Mouse (Mus musculus): ENCODE data around the gene Sp8.

Sp8 gene

DNA sequence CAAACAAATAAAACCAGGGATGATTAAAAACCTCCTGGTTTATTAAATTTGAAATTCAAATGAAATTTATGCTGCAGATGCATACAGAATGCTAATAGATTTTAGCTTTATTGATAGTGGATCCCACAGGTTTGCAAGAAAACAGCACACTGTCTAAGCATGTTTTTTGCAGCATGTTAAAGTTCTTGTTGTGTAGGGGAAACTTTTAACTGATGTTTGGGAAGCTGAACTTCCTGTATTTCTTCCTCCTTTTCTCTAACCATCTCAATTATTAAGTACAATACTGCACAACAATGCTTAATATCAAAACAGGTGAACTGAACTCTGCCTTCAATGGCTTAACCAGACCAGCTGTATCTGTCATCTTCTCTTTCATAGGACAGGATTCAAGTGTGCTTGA, 2.0 kb upstream of the Sp8 start:
- Histone ChIP-seq H3K27me3 (ENCODE audit: control insufficient read depth, insufficient read depth, low read length, poor library complexity, severe bottlenecking) (no peaks in the 10 kb centered on the region; the same call in 1 of the 2 replicates), H3K36me3 (ENCODE audit: control insufficient read depth, insufficient read depth, low read length, poor library complexity, severe bottlenecking) (no peaks in the 10 kb centered on the region)
- no peak for DNase-seq (ENCODE audit: low read depth, low spot score)

DNA sequence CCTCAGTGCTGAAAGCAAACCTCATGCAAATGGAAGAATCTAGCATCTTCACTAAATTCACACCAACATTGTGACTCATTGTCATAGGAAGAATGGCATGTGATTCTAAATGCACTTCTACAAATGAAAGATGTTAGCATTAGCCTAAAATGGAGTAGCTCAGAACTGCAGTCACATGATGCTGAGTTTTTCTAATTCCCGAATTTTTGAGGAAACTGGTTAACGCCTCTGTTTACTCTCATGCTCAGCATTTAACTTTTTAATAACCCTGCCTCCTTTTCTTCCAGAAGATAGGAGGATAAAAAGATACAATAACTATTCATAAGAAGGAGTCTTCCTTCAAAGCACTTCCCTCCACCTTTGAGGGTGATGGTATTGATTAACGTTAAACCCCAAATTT, 1.3 kb upstream of the Sp8 start:
- Histone ChIP-seq H3K36me3 (ENCODE audit: control insufficient read depth, insufficient read depth, low read length, poor library complexity, severe bottlenecking) (no peaks in the 10 kb centered on the region), H3K27me3 (ENCODE audit: control insufficient read depth, insufficient read depth, low read length, poor library complexity, severe bottlenecking) (no peaks in the 10 kb centered on the region)
- no peak for DNase-seq (ENCODE audit: low read depth, low spot score)

DNA sequence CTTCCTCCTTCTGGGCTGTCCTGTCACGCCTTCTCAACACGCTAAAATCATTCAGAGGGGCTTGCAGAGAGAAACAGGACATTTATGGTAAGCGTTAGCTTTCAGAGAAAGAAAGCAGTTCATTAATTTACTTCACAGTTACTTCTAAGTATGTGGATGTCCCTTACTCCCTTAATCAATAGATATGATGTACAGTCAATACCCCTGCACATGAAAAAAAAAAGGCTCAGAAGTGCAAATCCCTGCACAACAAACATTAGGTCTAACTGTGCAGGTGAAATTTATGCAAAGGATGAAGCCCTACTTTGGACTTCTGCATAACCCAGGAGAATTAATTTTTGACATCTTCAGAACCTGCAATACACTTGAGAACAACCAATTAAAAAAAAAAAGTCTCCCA, 778 bp upstream of the Sp8 start:
- H3K27me3 ChIP-seq (ENCODE audit: control insufficient read depth, insufficient read depth, low read length, poor library complexity, severe bottlenecking) = no peaks in the 10 kb centered on the region
- DNase-seq (ENCODE audit: low read depth, low spot score) = no peak
- H3K36me3 ChIP-seq (ENCODE audit: control insufficient read depth, insufficient read depth, low read length, poor library complexity, severe bottlenecking) = no peaks in the 10 kb centered on the region

DNA sequence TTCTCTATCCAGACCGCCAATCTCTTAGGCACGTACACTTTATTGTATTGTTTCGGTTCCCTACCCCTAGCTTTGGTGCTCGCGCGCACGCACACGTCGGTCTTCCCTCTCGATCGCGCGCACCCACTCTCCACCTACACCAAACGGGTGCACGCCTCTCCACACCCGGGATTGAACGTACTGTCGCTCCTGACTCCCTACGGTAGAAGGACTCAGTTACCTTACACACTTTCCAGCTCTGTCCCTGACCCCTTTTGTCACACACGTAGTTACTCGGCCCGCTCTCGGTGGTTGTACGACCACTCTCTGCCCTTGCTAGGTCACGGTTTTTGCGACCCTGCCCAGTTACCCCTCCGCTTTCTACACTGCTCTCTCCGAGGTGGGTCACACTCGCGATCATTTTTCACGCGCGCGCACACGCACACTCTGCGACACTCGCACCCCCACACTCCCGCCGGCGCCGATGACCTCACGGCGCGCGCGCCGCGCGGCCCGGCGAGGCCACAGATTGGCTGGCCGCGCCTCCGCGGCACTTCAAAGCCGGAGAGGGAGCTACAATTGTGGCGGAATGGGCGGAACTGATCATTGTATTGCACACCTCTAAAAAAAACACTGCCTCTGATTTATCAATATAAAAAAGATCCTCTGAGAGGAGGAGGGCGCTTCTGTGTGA, 656 bp downstream of the Sp8 start:
- no peaks in the 10 kb centered on the region for H3K36me3 ChIP-seq (ENCODE audit: control insufficient read depth, insufficient read depth, low read length, poor library complexity, severe bottlenecking)
- peak; percentile 31 for DNase-seq (ENCODE audit: low read depth, low spot score)
- no peaks in the 10 kb centered on the region for H3K27me3 ChIP-seq (ENCODE audit: control insufficient read depth, insufficient read depth, low read length, poor library complexity, severe bottlenecking)

DNA sequence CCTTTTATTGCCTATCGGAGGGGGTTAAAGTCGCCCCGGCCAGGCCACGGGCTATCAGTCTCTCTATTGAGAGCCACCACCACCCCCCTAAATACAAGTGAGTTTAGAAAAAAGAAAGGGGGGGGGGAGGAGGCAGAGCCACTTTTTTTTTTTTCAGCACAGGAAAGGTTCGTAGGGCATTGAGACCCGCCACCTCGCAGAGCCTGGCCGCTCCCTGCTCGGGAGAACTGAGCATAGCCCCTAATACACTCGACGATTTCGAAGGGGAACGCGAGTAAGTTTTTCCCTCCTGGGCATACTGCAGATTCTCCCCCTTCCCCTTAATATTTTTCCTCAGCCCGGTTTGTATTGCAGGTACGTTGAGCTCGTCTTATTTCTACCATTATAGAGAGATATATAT, 1.3 kb downstream of the Sp8 start:
- H3K36me3 ChIP-seq (ENCODE audit: control insufficient read depth, insufficient read depth, low read length, poor library complexity, severe bottlenecking) = no peaks in the 10 kb centered on the region
- DNase-seq (ENCODE audit: low read depth, low spot score) = no peak
- no peaks in the 10 kb centered on the region for H3K27me3 ChIP-seq (ENCODE audit: control insufficient read depth, insufficient read depth, low read length, poor library complexity, severe bottlenecking)

DNA sequence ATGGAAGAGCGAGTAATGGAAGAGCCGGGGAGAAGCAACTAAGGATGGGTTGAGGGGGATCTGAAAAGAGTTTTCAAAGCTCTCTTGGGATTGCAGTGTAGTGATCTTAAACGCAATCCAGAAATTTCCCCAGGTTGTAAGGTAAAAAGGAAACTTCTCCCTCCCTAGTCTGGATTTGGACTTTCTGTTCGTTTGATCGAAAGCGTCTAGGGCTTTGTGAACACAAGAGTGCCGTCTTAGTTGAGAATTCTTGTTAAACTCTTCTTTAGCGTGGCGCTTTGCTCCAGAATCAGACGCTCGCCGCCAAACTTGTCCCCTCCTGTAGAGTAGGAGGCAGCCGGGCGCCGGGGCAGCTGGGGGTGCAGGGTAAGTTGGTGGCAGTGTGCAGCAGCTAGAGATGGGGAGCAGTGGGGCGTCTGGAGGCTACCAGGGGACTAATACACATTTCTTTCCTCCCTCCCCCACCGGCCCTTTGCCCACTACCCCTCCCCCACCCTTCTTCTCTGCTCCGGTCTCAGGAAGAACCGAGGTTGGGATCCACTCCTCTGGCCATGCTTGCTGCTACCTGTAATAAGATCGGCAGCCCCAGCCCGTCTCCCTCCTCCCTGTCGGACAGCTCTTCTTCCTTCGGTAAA, 1.8 kb downstream of the Sp8 start:
- H3K36me3 ChIP-seq (ENCODE audit: control insufficient read depth, insufficient read depth, low read length, poor library complexity, severe bottlenecking) = no peaks in the 10 kb centered on the region
- no peaks in the 10 kb centered on the region for H3K27me3 ChIP-seq (ENCODE audit: control insufficient read depth, insufficient read depth, low read length, poor library complexity, severe bottlenecking)
- no peak for DNase-seq (ENCODE audit: low read depth, low spot score)

DNA sequence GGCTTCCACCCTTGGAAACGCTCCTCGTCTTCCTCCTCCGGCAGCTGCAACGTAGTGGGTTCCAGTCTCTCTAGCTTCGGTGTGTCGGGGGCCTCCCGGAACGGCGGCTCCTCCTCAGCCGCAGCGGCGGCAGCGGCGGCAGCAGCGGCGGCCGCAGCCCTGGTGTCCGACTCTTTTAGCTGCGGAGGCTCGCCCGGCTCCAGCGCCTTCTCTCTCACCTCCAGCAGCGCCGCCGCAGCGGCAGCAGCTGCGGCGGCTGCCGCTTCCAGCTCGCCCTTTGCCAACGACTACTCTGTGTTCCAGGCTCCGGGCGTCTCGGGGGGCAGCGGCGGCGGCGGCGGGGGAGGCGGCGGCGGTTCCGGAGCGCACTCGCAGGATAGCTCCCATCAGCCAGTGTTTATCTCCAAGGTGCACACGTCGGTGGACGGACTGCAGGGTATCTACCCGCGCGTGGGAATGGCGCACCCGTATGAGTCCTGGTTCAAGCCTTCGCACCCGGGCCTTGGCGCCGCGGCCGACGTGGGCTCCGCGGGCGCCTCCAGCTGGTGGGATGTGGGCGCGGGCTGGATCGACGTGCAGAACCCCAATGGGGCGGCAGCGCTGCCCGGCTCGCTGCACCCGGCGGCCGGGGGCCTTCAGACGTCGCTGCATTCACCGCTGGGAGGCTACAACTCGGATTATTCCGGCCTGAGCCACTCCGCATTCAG, 2.5 kb downstream of the Sp8 start:
- Histone ChIP-seq H3K27me3 (ENCODE audit: control insufficient read depth, insufficient read depth, low read length, poor library complexity, severe bottlenecking) (no peaks in the 10 kb centered on the region), H3K36me3 (ENCODE audit: control insufficient read depth, insufficient read depth, low read length, poor library complexity, severe bottlenecking) (no peaks in the 10 kb centered on the region)
- DNase-seq (ENCODE audit: low read depth, low spot score) = no peak

DNA sequence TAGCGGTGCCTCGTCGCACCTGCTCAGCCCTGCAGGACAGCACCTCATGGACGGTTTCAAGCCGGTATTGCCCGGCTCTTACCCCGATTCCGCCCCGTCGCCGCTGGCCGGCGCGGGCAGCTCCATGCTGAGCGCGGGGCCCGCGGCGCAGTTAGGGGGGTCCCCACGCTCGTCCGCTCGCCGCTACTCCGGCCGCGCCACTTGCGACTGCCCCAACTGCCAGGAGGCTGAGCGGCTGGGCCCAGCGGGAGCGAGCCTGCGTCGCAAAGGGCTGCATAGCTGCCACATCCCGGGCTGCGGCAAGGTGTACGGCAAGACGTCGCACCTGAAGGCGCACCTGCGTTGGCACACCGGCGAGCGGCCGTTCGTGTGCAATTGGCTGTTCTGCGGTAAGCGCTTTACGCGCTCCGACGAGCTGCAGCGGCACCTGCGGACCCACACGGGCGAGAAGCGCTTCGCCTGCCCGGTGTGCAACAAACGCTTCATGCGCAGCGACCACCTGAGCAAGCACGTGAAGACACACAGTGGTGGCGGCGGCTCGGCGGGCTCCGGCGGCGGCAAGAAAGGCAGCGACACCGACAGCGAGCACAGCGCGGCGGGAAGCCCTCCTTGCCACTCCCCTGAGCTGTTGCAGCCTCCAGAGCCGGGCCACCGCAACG, 3.2 kb downstream of the Sp8 start:
- no peak for DNase-seq (ENCODE audit: low read depth, low spot score)
- Histone ChIP-seq H3K36me3 (ENCODE audit: control insufficient read depth, insufficient read depth, low read length, poor library complexity, severe bottlenecking) (no peaks in the 10 kb centered on the region), H3K27me3 (ENCODE audit: control insufficient read depth, insufficient read depth, low read length, poor library complexity, severe bottlenecking) (no peaks in the 10 kb centered on the region)

DNA sequence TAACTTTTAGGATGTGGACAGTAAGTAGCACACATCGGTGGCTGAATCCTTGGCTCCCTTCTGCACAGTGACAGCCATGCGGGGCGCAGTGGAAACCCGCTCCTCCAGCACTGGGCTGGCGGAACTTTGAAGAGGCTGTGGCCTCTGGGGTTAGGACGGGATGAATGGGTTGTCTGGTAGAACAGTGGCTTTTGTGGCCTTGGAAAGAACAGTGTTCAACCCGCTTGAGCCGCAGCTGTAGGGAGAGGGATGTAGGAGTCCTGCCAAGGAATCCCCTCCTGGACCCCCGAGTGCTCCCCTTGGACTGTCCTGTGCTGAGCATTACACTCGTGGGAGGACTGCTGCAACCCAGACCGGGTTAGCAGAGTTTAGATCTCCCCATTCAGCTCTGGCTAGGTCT, 3.9 kb downstream of the Sp8 start:
- Histone ChIP-seq H3K27me3 (ENCODE audit: control insufficient read depth, insufficient read depth, low read length, poor library complexity, severe bottlenecking) (no peaks in the 10 kb centered on the region), H3K36me3 (ENCODE audit: control insufficient read depth, insufficient read depth, low read length, poor library complexity, severe bottlenecking) (no peaks in the 10 kb centered on the region)
- no peak for DNase-seq (ENCODE audit: low read depth, low spot score)

DNA sequence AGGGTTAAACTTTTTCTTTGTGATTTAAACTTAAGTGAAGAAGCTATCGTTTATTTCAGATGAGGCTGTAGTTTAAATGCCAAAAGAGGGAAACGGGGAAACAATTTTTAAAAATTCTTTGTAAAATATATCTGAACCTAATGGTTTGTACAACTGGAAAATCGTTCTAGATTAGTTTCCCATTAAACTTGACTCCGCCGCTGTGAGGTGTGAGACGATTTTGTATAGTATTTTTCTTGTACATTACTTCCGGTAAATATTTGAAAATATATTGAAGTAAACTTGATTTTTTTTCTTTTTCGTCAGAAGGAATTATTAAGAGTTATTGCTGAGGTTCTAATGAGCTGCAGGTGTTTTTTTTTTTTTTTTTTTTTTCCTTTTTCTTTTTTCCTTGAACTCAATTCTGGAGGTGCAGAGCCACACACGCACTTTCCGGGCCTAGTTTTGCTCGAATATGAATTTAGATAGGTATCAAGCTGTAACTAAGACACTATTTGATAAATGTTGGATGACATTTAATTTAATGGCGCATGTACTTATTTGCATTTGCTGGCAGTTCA, 4.8 kb downstream of the Sp8 start:
- DNase-seq (ENCODE audit: low read depth, low spot score) = no peak
- Histone ChIP-seq H3K27me3 (ENCODE audit: control insufficient read depth, insufficient read depth, low read length, poor library complexity, severe bottlenecking) (0 out of 2 replicates have a peak, but pooled peaks cover 2% of the 10 kb centered on the region), H3K36me3 (ENCODE audit: control insufficient read depth, insufficient read depth, low read length, poor library complexity, severe bottlenecking) (no peaks in the 10 kb centered on the region)

DNA sequence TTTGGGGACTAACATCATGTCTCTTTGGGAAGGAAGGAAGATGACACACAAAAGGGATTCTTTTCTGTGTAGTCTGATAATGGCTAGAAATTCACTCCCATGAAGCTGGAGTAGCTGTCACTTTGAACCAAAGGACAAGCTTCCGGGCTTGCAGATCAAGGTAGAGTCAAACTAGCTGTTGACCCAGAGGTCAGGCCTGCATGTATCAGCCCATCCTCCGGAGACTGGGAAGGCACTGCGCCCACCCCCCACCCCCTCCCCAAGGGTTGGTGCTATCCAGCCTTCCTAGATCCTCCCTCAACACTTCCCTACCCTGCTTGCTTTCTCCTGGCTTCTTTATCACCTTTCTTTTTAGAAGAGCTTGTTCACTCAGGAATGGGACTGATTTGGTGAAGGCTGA, 7.2 kb downstream of the Sp8 start:
- Histone ChIP-seq H3K27me3 (ENCODE audit: control insufficient read depth, insufficient read depth, low read length, poor library complexity, severe bottlenecking) (peaks cover 2% of the 10 kb centered on the region; the same call in 1 of the 2 replicates), H3K36me3 (ENCODE audit: control insufficient read depth, insufficient read depth, low read length, poor library complexity, severe bottlenecking) (no peaks in the 10 kb centered on the region)
- DNase-seq (ENCODE audit: low read depth, low spot score) = no peak

DNA sequence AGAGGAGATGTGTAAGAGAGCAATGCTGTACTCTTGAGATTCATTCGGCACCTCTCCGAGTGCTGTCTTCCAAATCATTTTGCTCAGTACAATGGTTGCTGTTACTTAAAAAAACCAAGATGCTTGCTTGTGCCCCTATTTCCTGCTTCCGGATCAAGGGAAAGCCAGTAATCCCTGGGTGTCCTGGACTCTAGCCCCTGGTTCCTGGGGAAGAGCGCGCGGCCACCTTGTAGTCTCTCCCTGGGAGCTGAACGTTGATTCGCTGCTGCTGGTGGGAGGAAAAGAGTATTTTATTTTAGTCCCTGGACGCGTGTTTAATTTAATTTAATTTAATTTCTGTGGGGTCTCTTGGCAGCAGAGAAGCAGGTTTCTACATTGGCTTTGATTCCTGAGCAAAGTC, 8.3 kb downstream of the Sp8 start:
- Histone ChIP-seq H3K36me3 (ENCODE audit: control insufficient read depth, insufficient read depth, low read length, poor library complexity, severe bottlenecking) (no peaks in the 10 kb centered on the region), H3K27me3 (ENCODE audit: control insufficient read depth, insufficient read depth, low read length, poor library complexity, severe bottlenecking) (peaks cover 2% of the 10 kb centered on the region; the same call in 1 of the 2 replicates)
- no peak for DNase-seq (ENCODE audit: low read depth, low spot score)

DNA sequence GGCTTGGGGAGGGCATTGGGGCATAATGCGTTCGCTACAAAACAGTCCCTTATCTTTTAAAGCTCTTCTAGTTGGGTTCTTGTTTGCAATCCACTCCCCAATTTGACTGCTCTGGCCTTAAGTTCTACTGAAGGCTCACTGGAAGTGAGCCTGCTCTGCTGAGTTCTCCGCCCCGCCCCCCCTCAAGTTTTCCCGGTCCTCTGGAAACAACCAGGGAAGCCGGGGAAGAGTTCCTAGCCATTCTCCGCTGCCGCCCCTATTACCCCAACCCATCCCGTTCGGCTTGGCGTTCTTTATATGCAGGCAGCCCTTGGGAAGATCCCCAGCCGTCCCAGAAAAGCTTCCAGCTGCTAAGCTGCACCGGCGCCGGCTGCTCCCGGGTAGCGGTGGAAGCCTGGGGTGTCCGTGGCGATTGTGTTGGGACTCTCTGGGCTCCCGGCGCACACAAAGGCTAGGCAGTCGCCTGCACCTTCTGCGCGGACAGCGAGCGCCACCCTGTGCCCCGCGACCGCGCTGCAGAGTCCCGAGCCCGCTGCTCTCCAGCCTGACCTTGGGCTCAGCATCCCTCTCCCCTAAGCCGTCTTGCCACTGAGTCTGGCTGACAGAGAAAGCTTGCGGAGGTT, 8.8 kb downstream of the Sp8 start:
- H3K36me3 ChIP-seq (ENCODE audit: control insufficient read depth, insufficient read depth, low read length, poor library complexity, severe bottlenecking) = no peaks in the 10 kb centered on the region
- no peak for DNase-seq (ENCODE audit: low read depth, low spot score)
- H3K27me3 ChIP-seq (ENCODE audit: control insufficient read depth, insufficient read depth, low read length, poor library complexity, severe bottlenecking) = peaks cover 2% of the 10 kb centered on the region; the same call in 1 of the 2 replicates

DNA sequence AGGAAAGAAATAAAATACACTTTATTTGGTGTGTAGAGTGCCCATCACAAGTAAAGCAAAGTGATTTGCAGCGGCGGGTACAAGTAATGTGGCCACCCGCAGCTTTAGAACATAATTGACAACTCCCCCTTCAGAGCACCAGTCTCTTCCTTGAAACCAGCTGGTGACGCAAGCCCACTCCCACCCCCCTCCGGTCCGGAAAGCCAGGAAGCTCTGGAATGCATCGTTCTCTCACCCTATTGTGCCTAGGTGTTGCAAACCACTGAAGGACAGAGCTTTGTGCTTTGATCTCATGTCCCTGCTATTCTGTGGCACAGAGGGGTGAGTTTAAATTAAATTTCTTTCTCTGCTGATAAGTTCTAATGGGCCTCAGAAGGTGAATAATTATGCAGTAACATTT, 10.0 kb downstream of the Sp8 start:
- peaks cover 2% of the 10 kb centered on the region; the same call in 1 of the 2 replicates for H3K27me3 ChIP-seq (ENCODE audit: control insufficient read depth, insufficient read depth, low read length, poor library complexity, severe bottlenecking)
- H3K36me3 ChIP-seq (ENCODE audit: control insufficient read depth, insufficient read depth, low read length, poor library complexity, severe bottlenecking) = no peaks in the 10 kb centered on the region
- DNase-seq (ENCODE audit: low read depth, low spot score) = no peak

Data from splenic B cell, adult 2 months (primary cell).